Mouse (Mus musculus): ENCODE results near the gene Brap. TPM values are rescaled to one million over a fixed set of nuclear protein-coding genes. Genes with fewer than 3 reads are reported as not detected.
A peak's percentile ranks its signal among the peaks of the same experiment; 100 is the strongest.
"Not testable (repeated sequence)": the region's sequence is repeated elsewhere in the genome, so short reads cannot be mapped to it uniquely, and the experiment has no call there.

The Brap gene
- polyA plus RNA-seq, 1 experiment from 2014 or later, result 26.6 TPM

DNA sequence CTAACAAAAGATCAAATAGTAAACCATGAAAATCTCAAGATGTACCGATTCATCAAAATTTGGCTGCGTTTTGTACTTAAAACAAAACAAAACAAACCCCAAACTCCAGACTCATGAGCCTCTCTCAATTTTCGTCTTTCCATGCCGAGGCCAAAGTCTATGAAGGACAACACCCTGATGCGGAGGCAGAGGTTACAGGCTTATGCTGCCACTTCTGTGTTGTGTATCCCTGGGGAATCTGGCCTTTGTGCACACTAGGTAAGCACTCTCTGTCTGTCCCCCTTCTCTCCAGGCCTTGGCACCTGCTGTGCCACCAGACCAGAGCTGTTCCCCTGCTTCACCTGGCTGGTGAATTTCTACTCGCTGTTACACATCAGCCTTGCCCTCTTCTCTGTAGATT, 2.7 kb upstream of the Brap start:
- not testable (repeated sequence) for H3K36me3 ChIP-seq (ENCODE audit: control insufficient read depth, insufficient read depth, low read length); H3K9ac ChIP-seq (ENCODE audit: low read length); ATAC-seq (ENCODE audit: insufficient number of reproducible peaks, insufficient read depth, low FRiP score, low read depth); H3K27me3 ChIP-seq (ENCODE audit: control insufficient read depth, insufficient read depth, low read length); H3K4me3 ChIP-seq (ENCODE audit: control insufficient read depth in 1 of 2, insufficient read depth in 1 of 2, low read depth in 1 of 2, low read length in 2 of 2); H3K4me2 ChIP-seq (ENCODE audit: low read length); H3K9me3 ChIP-seq (ENCODE audit: control insufficient read depth, low read length); H3K27ac ChIP-seq (replicated peaks in 1 of 2; ENCODE audit: control insufficient read depth in 1 of 2, insufficient read depth in 1 of 2, low read depth in 2 of 2, low read length in 2 of 2)
- WGBS, result 84% methylated on average over 6 of the region's 6 CpGs
- H3K4me1 ChIP-seq (ENCODE audit: control insufficient read depth in 2 of 2, insufficient read depth in 2 of 2, low read length in 2 of 2), result peaks cover 9 to 13% of the 10 kb centered on the region in 2 experiments

DNA sequence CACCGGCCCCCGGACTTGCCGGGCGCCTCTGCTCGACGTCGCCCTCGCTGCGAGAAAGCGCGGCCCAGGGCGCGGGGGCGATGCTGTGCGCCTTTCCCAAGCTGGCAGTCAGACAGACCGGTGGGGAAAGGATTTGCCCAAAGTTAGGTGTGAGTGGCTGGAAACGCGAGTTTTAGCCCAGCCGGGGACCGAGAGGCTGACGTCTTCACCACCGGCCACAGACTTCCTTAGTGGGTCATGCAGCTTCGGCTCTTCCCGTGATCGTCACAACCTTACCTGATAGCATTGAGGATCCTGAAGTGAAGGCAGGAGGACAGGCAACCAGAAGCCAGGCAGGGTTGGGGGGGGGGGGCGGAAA, 513 bp downstream of the Brap start:
- no peaks in the 10 kb centered on the region for H3K27me3 ChIP-seq (ENCODE audit: control insufficient read depth, insufficient read depth, low read length)
- H3K36me3 ChIP-seq (ENCODE audit: control insufficient read depth, insufficient read depth, low read length), result peaks cover 32% of the 10 kb centered on the region
- no peaks in the 10 kb centered on the region for H3K9me3 ChIP-seq (ENCODE audit: control insufficient read depth, low read length)
- peak overlapping the region; percentile 73 to 80 for H3K4me3 ChIP-seq (ENCODE audit: control insufficient read depth in 1 of 2, insufficient read depth in 1 of 2, low read depth in 1 of 2, low read length in 2 of 2)
- peak overlapping the region; percentile 80 for H3K9ac ChIP-seq (ENCODE audit: low read length)
- H3K27ac ChIP-seq (replicated peaks in 1 of 2; ENCODE audit: control insufficient read depth in 1 of 2, insufficient read depth in 1 of 2, low read depth in 2 of 2, low read length in 2 of 2), result peak overlapping the region in 1 of 2 experiments; percentile 48; a peak in 1 of 4 replicates
- WGBS, result 0% methylated on average over 26 of the region's 26 CpGs
- H3K4me1 ChIP-seq (ENCODE audit: control insufficient read depth in 2 of 2, insufficient read depth in 2 of 2, low read length in 2 of 2), result peaks cover 9 to 13% of the 10 kb centered on the region in 2 experiments
- ATAC-seq (ENCODE audit: insufficient number of reproducible peaks, insufficient read depth, low FRiP score, low read depth), result 0 out of 2 replicates have a peak, but pooled peaks have one; percentile 6
- H3K4me2 ChIP-seq (ENCODE audit: low read length), result peak overlapping the region; percentile 68

- peak overlapping the region; percentile 80 for H3K9ac ChIP-seq (ENCODE audit: low read length)
- H3K4me3 ChIP-seq (ENCODE audit: control insufficient read depth in 1 of 2, insufficient read depth in 1 of 2, low read depth in 1 of 2, low read length in 2 of 2), result peak overlapping the region; percentile 73 to 80
- 80% methylated on average over 5 of the region's 5 CpGs for WGBS
- H3K9me3 ChIP-seq (ENCODE audit: control insufficient read depth, low read length), result no peaks in the 10 kb centered on the region
- H3K27ac ChIP-seq (replicated peaks in 1 of 2; ENCODE audit: control insufficient read depth in 1 of 2, insufficient read depth in 1 of 2, low read depth in 2 of 2, low read length in 2 of 2), result no peak overlapping the region
- peaks cover 9 to 13% of the 10 kb centered on the region in 2 experiments for H3K4me1 ChIP-seq (ENCODE audit: control insufficient read depth in 2 of 2, insufficient read depth in 2 of 2, low read length in 2 of 2)
- H3K4me2 ChIP-seq (ENCODE audit: low read length), result peak overlapping the region; percentile 68
- no peak for ATAC-seq (ENCODE audit: insufficient number of reproducible peaks, insufficient read depth, low FRiP score, low read depth)
- H3K27me3 ChIP-seq (ENCODE audit: control insufficient read depth, insufficient read depth, low read length), result no peaks in the 10 kb centered on the region
- peaks cover 38% of the 10 kb centered on the region for H3K36me3 ChIP-seq (ENCODE audit: control insufficient read depth, insufficient read depth, low read length)
Observed at GRCm38 (mm10) chr5:121661494-121661893, 1.1 kb downstream of the Brap start.

GRCm38 (mm10) chr5:121663456-121663855, 3.1 kb downstream of the Brap start:
- Histone ChIP-seq H3K27me3 (ENCODE audit: control insufficient read depth, insufficient read depth, low read length) (no peaks in the 10 kb centered on the region), H3K4me1 (ENCODE audit: control insufficient read depth in 2 of 2, insufficient read depth in 2 of 2, low read length in 2 of 2) (peaks cover 9 to 13% of the 10 kb centered on the region in 2 experiments), H3K9me3 (ENCODE audit: control insufficient read depth, low read length) (no peaks in the 10 kb centered on the region), H3K27ac (replicated peaks in 1 of 2; ENCODE audit: control insufficient read depth in 1 of 2, insufficient read depth in 1 of 2, low read depth in 2 of 2, low read length in 2 of 2) (no peak overlapping the region), H3K36me3 (ENCODE audit: control insufficient read depth, insufficient read depth, low read length) (peaks cover 58% of the 10 kb centered on the region), H3K9ac (ENCODE audit: low read length) (no peak overlapping the region), H3K4me2 (ENCODE audit: low read length) (no peak overlapping the region), H3K4me3 (ENCODE audit: control insufficient read depth in 1 of 2, insufficient read depth in 1 of 2, low read depth in 1 of 2, low read length in 2 of 2) (no peak overlapping the region)
- WGBS, result 88% methylated on average over 8 of the region's 8 CpGs
- no peak for ATAC-seq (ENCODE audit: insufficient number of reproducible peaks, insufficient read depth, low FRiP score, low read depth)

GRCm38 (mm10) chr5:121664078-121664477, 3.7 kb downstream of the Brap start:
- no peaks in the 10 kb centered on the region for H3K9me3 ChIP-seq (ENCODE audit: control insufficient read depth, low read length)
- 87% methylated on average over 6 of the region's 6 CpGs for WGBS

DNA sequence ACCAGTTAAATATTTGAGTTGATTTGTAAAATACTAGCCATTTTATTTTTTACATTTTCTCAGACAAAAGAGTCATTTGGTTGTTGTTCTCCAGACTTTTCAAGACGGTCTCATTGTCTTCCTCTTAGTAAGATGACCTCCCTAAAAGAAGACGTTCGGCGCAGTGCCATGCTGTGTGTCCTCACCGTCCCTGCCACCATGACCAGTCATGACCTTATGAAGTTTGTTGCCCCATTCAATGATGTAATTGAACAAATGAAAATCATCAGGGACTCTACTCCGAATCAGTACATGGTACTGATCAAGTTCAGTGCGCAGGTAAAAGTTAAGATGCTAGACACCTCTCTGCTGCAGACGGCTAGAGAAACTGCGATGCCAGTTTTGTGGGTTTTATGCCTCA, 4.6 kb downstream of the Brap start:
- no peak for ATAC-seq (ENCODE audit: insufficient number of reproducible peaks, insufficient read depth, low FRiP score, low read depth)
- Histone ChIP-seq H3K9ac (ENCODE audit: low read length) (no peak overlapping the region), H3K9me3 (ENCODE audit: control insufficient read depth, low read length) (no peaks in the 10 kb centered on the region), H3K4me2 (ENCODE audit: low read length) (no peak overlapping the region), H3K27ac (replicated peaks in 1 of 2; ENCODE audit: control insufficient read depth in 1 of 2, insufficient read depth in 1 of 2, low read depth in 2 of 2, low read length in 2 of 2) (no peak overlapping the region), H3K36me3 (ENCODE audit: control insufficient read depth, insufficient read depth, low read length) (peaks cover 65% of the 10 kb centered on the region), H3K4me3 (ENCODE audit: control insufficient read depth in 1 of 2, insufficient read depth in 1 of 2, low read depth in 1 of 2, low read length in 2 of 2) (no peak overlapping the region), H3K4me1 (ENCODE audit: control insufficient read depth in 2 of 2, insufficient read depth in 2 of 2, low read length in 2 of 2) (peaks cover 9 to 13% of the 10 kb centered on the region in 2 experiments), H3K27me3 (ENCODE audit: control insufficient read depth, insufficient read depth, low read length) (no peaks in the 10 kb centered on the region)
- WGBS, result 94% methylated on average over 9 of the region's 9 CpGs

More at GRCm38 (mm10) chr5:121664078-121664477, 3.7 kb downstream of the Brap start:
- no peak overlapping the region for H3K4me2 ChIP-seq (ENCODE audit: low read length)
- no peak overlapping the region for H3K9ac ChIP-seq (ENCODE audit: low read length)
- peaks cover 59% of the 10 kb centered on the region for H3K36me3 ChIP-seq (ENCODE audit: control insufficient read depth, insufficient read depth, low read length)
- ATAC-seq (ENCODE audit: insufficient number of reproducible peaks, insufficient read depth, low FRiP score, low read depth), result no peak
- H3K27me3 ChIP-seq (ENCODE audit: control insufficient read depth, insufficient read depth, low read length), result no peaks in the 10 kb centered on the region
- H3K27ac ChIP-seq (replicated peaks in 1 of 2; ENCODE audit: control insufficient read depth in 1 of 2, insufficient read depth in 1 of 2, low read depth in 2 of 2, low read length in 2 of 2), result no peak overlapping the region
- no peak overlapping the region for H3K4me3 ChIP-seq (ENCODE audit: control insufficient read depth in 1 of 2, insufficient read depth in 1 of 2, low read depth in 1 of 2, low read length in 2 of 2)
- peaks cover 9 to 13% of the 10 kb centered on the region in 2 experiments for H3K4me1 ChIP-seq (ENCODE audit: control insufficient read depth in 2 of 2, insufficient read depth in 2 of 2, low read length in 2 of 2)

DNA sequence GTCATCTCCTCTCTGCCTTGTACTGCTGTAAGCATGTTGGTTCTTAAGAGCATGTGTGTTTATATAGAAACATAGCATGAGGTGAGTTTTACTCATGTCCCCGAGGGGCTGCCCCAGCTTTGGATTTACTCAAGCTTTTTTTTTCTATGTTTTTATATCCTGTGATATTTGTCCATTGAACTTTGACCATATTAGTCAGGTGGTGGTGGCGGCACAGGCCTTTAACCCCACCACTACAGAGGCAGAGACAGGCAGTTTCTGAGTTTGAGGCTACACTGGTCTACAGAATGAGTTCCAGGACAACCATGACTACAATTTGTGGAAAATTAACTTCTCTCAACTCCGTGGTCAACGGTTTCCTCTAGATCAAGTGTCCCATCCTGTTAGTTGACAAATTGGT, 6.7 kb downstream of the Brap start:
- H3K27me3 ChIP-seq (ENCODE audit: control insufficient read depth, insufficient read depth, low read length), result no peaks in the 10 kb centered on the region
- H3K4me2 ChIP-seq (ENCODE audit: low read length), result no peak overlapping the region
- H3K4me1 ChIP-seq (ENCODE audit: control insufficient read depth in 2 of 2, insufficient read depth in 2 of 2, low read length in 2 of 2), result peaks cover under 1 to 2% of the 10 kb centered on the region in 2 experiments
- no peak overlapping the region for H3K4me3 ChIP-seq (ENCODE audit: control insufficient read depth in 1 of 2, insufficient read depth in 1 of 2, low read depth in 1 of 2, low read length in 2 of 2)
- H3K27ac ChIP-seq (replicated peaks in 1 of 2; ENCODE audit: control insufficient read depth in 1 of 2, insufficient read depth in 1 of 2, low read depth in 2 of 2, low read length in 2 of 2), result no peak overlapping the region
- no peak for ATAC-seq (ENCODE audit: insufficient number of reproducible peaks, insufficient read depth, low FRiP score, low read depth)
- 89% methylated on average over 4 of the region's 4 CpGs for WGBS
- H3K36me3 ChIP-seq (ENCODE audit: control insufficient read depth, insufficient read depth, low read length), result peaks cover 68% of the 10 kb centered on the region
- H3K9me3 ChIP-seq (ENCODE audit: control insufficient read depth, low read length), result no peaks in the 10 kb centered on the region
- no peak overlapping the region for H3K9ac ChIP-seq (ENCODE audit: low read length)

DNA sequence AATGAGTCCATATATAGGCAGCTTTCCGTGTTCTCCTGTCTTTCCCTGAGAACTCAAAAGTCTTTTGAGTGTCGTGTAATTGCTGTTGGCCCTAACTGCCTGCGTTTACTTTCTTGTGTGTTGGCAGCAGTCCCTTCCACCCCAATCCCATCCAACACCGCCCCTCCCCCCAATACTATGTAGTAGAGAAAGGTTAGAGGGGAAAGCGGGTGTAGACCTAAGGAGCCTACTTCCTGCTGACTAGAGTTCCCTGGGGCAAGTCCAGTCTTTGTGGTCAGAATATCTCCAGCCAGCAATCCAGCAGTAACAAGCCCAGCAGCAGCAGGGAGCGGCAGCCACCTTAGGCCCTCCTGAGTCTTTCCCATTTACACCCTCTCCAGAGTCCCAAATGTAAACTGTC, 8.0 kb downstream of the Brap start:
- no peak overlapping the region for H3K9ac ChIP-seq (ENCODE audit: low read length)
- H3K4me3 ChIP-seq (ENCODE audit: control insufficient read depth in 1 of 2, insufficient read depth in 1 of 2, low read depth in 1 of 2, low read length in 2 of 2), result no peak overlapping the region
- ATAC-seq (ENCODE audit: insufficient number of reproducible peaks, insufficient read depth, low FRiP score, low read depth), result no peak
- no peaks in the 10 kb centered on the region for H3K27me3 ChIP-seq (ENCODE audit: control insufficient read depth, insufficient read depth, low read length)
- no peak overlapping the region for H3K4me2 ChIP-seq (ENCODE audit: low read length)
- H3K4me1 ChIP-seq (ENCODE audit: control insufficient read depth in 2 of 2, insufficient read depth in 2 of 2, low read length in 2 of 2), result no peaks in the 10 kb centered on the region; a peak in 1 of 4 replicates
- no peak overlapping the region for H3K27ac ChIP-seq (replicated peaks in 1 of 2; ENCODE audit: control insufficient read depth in 1 of 2, insufficient read depth in 1 of 2, low read depth in 2 of 2, low read length in 2 of 2)
- H3K9me3 ChIP-seq (ENCODE audit: control insufficient read depth, low read length), result no peaks in the 10 kb centered on the region
- WGBS, result 78% methylated on average over 6 of the region's 6 CpGs
- peaks cover 70% of the 10 kb centered on the region for H3K36me3 ChIP-seq (ENCODE audit: control insufficient read depth, insufficient read depth, low read length)
